Mouse (Mus musculus): Measurements from ENCODE around the gene Cideb. TPM values are rescaled to one million over a fixed set of nuclear protein-coding genes. Genes with fewer than 3 reads are reported as not detected.

Gene Cideb
- polyA plus RNA-seq, 1 experiment from 2014 or later: 0.24 TPM

DNA sequence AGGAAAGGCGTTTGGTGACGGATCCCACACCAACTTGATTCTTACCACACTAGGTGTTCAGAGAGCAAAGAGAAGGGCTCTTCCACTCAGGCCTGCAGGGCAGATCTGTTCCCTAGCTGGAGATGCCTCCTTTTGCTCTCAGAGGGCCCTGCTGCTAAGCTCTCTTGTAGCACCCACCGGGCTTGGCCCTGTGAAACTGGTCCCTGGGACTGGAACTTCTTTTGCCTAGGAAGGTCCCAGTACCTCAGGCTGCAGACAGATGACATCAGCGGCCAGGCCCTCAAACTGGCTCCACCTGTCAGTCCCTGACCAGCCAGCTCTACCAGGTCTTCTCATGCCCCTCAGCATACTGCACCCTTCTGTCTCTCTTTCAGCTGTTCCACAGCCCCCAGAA lies 44.5 kb downstream of the Cideb start, which contains the start of gene Tgm1:
Gene Tgm1, minus strand, starts transcription at position 198 of the 394 bp plus-strand sequence.
- no peaks in the 10 kb centered on the region for H3K9me3 ChIP-seq (replicated peaks)
- WGBS: 16% methylated on average over 4 of the region's 4 CpGs
- H3K27me3 ChIP-seq (ENCODE audit: low read depth, poor library complexity, severe bottlenecking): peaks cover 36% of the 10 kb centered on the region
- peaks cover 20% of the 10 kb centered on the region for H3K4me1 ChIP-seq
- peak within 1 kb of the TSS; percentile 37 for H3K4me3 ChIP-seq
- no peak for DNase-seq (ENCODE audit: low spot score)
- peaks cover 24% of the 10 kb centered on the region for H3K36me3 ChIP-seq
- H3K27ac ChIP-seq: no peak within 1 kb of the TSS

DNA sequence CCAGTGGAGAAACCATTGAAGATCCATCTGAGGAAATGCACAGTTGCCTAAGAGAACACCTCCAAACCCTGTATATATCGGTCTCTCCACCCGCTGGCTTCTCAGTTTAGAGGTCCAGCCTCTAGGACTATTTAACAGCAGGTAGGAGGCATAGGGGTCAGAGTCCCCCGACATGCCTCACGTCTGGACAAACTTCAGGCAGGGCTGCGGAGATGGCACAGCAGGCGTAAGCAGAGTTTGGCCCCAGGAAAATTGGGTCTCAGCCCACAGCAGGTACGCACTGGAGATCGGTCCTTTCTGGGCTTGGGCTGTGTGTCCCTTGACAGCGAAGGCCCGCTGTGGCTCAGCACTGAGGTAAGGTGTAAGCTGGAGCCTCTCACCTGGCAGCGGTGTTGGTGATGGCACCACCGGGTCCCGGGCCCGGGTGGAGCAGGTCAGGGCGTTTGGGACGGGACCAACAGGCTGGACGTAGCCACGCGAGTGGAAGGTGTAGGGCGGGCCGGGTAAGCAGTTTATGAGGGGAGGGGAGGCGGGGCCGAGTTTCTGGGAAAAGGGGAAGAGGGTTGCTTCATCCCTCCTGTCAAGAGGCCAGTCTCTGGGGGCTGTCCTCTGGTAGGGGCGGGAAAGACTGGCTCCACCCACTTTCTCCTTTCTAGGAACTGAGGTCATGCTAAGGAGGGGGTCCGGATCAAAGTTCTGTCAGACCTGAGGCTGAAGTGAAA lies 45.1 kb downstream of the Cideb start:
- peaks cover 20% of the 10 kb centered on the region for H3K4me1 ChIP-seq
- no peaks in the 10 kb centered on the region for H3K9me3 ChIP-seq (replicated peaks)
- peak overlapping the region; percentile 37 for H3K4me3 ChIP-seq
- peaks cover 19% of the 10 kb centered on the region for H3K36me3 ChIP-seq
- H3K27ac ChIP-seq: no peak overlapping the region
- peaks cover 36% of the 10 kb centered on the region for H3K27me3 ChIP-seq (ENCODE audit: low read depth, poor library complexity, severe bottlenecking)
- WGBS: 15% methylated on average over 25 of the region's 25 CpGs
- DNase-seq (ENCODE audit: low spot score): peak; percentile 36

DNA sequence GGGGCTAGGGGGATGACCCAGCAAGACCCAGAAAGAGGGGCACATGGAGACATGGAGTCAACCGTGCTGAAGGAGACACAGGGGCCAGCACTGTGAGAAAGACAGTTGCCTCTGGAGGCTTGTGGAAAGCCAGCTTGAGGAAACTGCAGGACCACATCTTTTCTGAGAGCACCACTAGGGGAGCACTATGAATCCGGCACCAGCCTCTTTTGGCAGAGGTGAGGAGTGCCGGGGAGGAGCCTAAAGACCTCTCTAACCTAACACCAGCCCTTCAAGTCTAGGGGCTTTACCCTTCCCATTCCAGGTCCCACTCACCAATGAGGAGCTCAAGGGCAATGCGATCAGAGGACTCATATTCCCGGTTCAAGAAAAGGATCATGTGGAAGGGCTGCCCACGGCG lies 46.5 kb downstream of the Cideb start:
- 79% methylated on average over 7 of the region's 7 CpGs for WGBS
- peaks cover 15% of the 10 kb centered on the region for H3K4me1 ChIP-seq
- H3K36me3 ChIP-seq: peaks cover 7% of the 10 kb centered on the region
- peaks cover 36% of the 10 kb centered on the region for H3K27me3 ChIP-seq (ENCODE audit: low read depth, poor library complexity, severe bottlenecking)
- H3K27ac ChIP-seq: no peak overlapping the region
- DNase-seq (ENCODE audit: low spot score): no peak
- H3K9me3 ChIP-seq (replicated peaks): no peaks in the 10 kb centered on the region
- no peak overlapping the region for H3K4me3 ChIP-seq

DNA sequence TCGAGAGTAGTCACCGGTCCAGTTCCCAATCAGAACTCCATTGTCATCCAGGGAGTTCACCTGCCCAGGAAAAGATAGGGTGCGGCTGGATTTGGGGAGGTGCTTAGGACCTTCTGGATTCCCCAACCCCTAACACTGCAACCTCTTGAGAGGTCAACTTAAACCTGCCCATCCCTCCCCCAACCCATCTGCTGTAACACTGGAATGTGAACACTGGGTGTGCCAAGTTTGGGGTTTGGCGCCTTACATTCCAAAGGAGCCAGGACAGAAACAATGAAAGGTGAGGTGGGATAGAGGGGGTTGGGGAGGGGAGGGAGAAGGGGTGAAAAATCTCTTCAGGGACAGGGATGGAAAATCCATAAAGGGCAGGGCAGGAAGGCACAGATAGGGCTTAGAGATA lies 48.7 kb downstream of the Cideb start:
- no peak overlapping the region for H3K4me3 ChIP-seq
- DNase-seq (ENCODE audit: low spot score): no peak
- 89% methylated on average over 4 of the region's 4 CpGs for WGBS
- H3K27ac ChIP-seq: no peak overlapping the region
- no peaks in the 10 kb centered on the region for H3K9me3 ChIP-seq (replicated peaks)
- peaks cover 36% of the 10 kb centered on the region for H3K27me3 ChIP-seq (ENCODE audit: low read depth, poor library complexity, severe bottlenecking)
- H3K4me1 ChIP-seq: peaks cover 15% of the 10 kb centered on the region
- H3K36me3 ChIP-seq: no peaks in the 10 kb centered on the region

DNA sequence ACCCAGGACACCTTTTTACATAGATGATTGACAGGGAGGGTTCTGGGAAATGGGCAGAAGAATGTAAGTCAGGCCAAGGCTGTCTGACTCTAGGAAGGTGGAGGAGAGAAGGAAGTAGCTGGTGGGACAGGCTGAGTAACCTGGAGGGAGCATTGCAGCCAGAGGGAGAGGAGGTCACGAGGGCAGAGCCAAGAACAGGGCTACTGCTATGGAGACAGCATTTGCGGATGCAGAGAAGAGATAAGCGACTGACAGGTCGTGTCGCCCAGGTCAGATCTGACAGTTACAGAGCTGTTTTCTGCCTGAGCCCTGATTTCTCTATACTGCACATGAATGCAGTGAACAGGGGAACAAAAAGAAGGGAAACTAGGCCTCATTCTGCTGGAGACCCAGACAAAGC lies 50.9 kb downstream of the Cideb start:
- no peak overlapping the region for H3K4me3 ChIP-seq
- no peaks in the 10 kb centered on the region for H3K9me3 ChIP-seq (replicated peaks)
- H3K27me3 ChIP-seq (ENCODE audit: low read depth, poor library complexity, severe bottlenecking): peaks cover 17% of the 10 kb centered on the region
- H3K36me3 ChIP-seq: no peaks in the 10 kb centered on the region
- no peak for DNase-seq (ENCODE audit: low spot score)
- 81% methylated on average over 5 of the region's 5 CpGs for WGBS
- no peak overlapping the region for H3K27ac ChIP-seq
- H3K4me1 ChIP-seq: peaks cover 7% of the 10 kb centered on the region

DNA sequence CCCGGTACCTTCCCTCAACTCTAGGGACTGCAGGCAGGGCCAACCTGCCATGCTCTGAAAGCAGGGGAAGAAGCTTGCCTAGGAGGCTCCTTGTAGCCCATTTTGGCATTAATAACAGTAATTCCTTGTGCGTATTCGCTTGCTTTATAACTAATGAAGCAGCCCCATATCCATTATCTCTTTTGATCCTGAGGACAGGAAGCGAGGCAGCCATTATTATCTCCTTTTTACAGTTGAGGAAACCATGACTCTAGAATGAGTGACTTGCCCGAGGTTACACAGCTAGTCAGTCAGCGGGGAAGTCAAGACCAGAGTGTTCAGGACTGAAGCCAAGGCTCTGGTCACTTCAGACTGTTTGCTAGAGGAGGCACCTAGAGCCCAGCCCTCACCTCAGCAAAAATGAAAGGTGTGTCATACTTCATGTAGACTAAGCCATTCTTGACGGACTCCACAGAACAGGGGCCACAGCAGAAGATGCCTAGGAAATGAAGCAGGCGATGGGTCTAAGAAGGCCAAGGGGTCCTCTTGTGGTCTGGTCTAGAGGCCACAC lies 52.1 kb downstream of the Cideb start:
- H3K36me3 ChIP-seq: no peaks in the 10 kb centered on the region
- no peak overlapping the region for H3K4me3 ChIP-seq
- no peak for DNase-seq (ENCODE audit: low spot score)
- H3K4me1 ChIP-seq: peaks cover 7% of the 10 kb centered on the region
- WGBS: 88% methylated on average over 8 of the region's 8 CpGs
- H3K27ac ChIP-seq: no peak overlapping the region
- no peaks in the 10 kb centered on the region for H3K9me3 ChIP-seq (replicated peaks)
- H3K27me3 ChIP-seq (ENCODE audit: low read depth, poor library complexity, severe bottlenecking): peaks cover 5% of the 10 kb centered on the region

Other genes starting within 250 kb of the Cideb start
- 0.05 TPM in 1 of 2 replicates, not detected in the other for gene Cpne6, start 248.0 kb downstream of the Cideb start, polyA plus RNA-seq (2016; fragmentation: Nextera tagmentation; extraction: Ambion mirVana)
- gene Nrl, start 233.5 kb downstream of the Cideb start, polyA plus RNA-seq (2016; fragmentation: Nextera tagmentation; extraction: Ambion mirVana): not detected in 2 replicates
- gene Pck2, start 218.2 kb downstream of the Cideb start, polyA plus RNA-seq (2016; fragmentation: Nextera tagmentation; extraction: Ambion mirVana): 22.1 and 26.9 TPM in 2 replicates
- 62.3 and 69.1 TPM in 2 replicates for gene Dcaf11, start 198.5 kb downstream of the Cideb start, polyA plus RNA-seq (2016; fragmentation: Nextera tagmentation; extraction: Ambion mirVana)
- 0.59 and 0.87 TPM in 2 replicates for gene A730061H03Rik, start 198.1 kb downstream of the Cideb start, polyA plus RNA-seq (2016; fragmentation: Nextera tagmentation; extraction: Ambion mirVana)
- 1.3 and 3.9 TPM in 2 replicates for gene Fitm1, start 182.8 kb downstream of the Cideb start, polyA plus RNA-seq (2016; fragmentation: Nextera tagmentation; extraction: Ambion mirVana)
- gene Psme1, start 180.3 kb downstream of the Cideb start, polyA plus RNA-seq (2016; fragmentation: Nextera tagmentation; extraction: Ambion mirVana): 109 and 115 TPM in 2 replicates
- gene Emc9, start 173.2 kb downstream of the Cideb start, polyA plus RNA-seq (2016; fragmentation: Nextera tagmentation; extraction: Ambion mirVana): 5.2 and 5.4 TPM in 2 replicates
- gene Psme2, start 167.3 kb downstream of the Cideb start, polyA plus RNA-seq (2016; fragmentation: Nextera tagmentation; extraction: Ambion mirVana): 157 and 192 TPM in 2 replicates
- gene Rnf31, start 166.8 kb downstream of the Cideb start, polyA plus RNA-seq (2016; fragmentation: Nextera tagmentation; extraction: Ambion mirVana): 19.7 and 22.6 TPM in 2 replicates
- gene Irf9, start 154.9 kb downstream of the Cideb start, polyA plus RNA-seq (2016; fragmentation: Nextera tagmentation; extraction: Ambion mirVana): 4.9 and 7.0 TPM in 2 replicates
- gene Rec8, start 140.4 kb downstream of the Cideb start, polyA plus RNA-seq (2016; fragmentation: Nextera tagmentation; extraction: Ambion mirVana): 6.1 and 12.1 TPM in 2 replicates
- gene Ipo4, start 122.5 kb downstream of the Cideb start, polyA plus RNA-seq (2016; fragmentation: Nextera tagmentation; extraction: Ambion mirVana): 134 and 152 TPM in 2 replicates
- gene Gm49378, start 120.6 kb downstream of the Cideb start, polyA plus RNA-seq (2016; fragmentation: Nextera tagmentation; extraction: Ambion mirVana): 1.1 and 2.2 TPM in 2 replicates
- gene Tm9sf1, start 114.7 kb downstream of the Cideb start, polyA plus RNA-seq (2016; fragmentation: Nextera tagmentation; extraction: Ambion mirVana): 80.6 and 92.0 TPM in 2 replicates
- 0.60 and 0.61 TPM in 2 replicates for gene Tssk4, start 108.3 kb downstream of the Cideb start, polyA plus RNA-seq (2016; fragmentation: Nextera tagmentation; extraction: Ambion mirVana)
- 58.8 and 67.0 TPM in 2 replicates for gene Mdp1, start 98.0 kb downstream of the Cideb start, polyA plus RNA-seq (2016; fragmentation: Nextera tagmentation; extraction: Ambion mirVana)
- 55.8 and 60.8 TPM in 2 replicates for gene Gmpr2, start 86.5 kb downstream of the Cideb start, polyA plus RNA-seq (2016; fragmentation: Nextera tagmentation; extraction: Ambion mirVana)
- 649 and 655 TPM in 2 replicates for gene Nedd8, start 86.3 kb downstream of the Cideb start, polyA plus RNA-seq (2016; fragmentation: Nextera tagmentation; extraction: Ambion mirVana)
- gene Tinf2, start 76.6 kb downstream of the Cideb start, polyA plus RNA-seq (2016; fragmentation: Nextera tagmentation; extraction: Ambion mirVana): 66.2 and 77.9 TPM in 2 replicates
- gene Tgm1, start 44.5 kb downstream of the Cideb start, polyA plus RNA-seq (2016; fragmentation: Nextera tagmentation; extraction: Ambion mirVana): 1.5 and 1.9 TPM in 2 replicates
- gene Rabggta, start 36.2 kb downstream of the Cideb start, polyA plus RNA-seq (2016; fragmentation: Nextera tagmentation; extraction: Ambion mirVana): 27.3 and 29.7 TPM in 2 replicates
- 65.2 and 67.4 TPM in 2 replicates for gene Dhrs1, start 12.8 kb downstream of the Cideb start, polyA plus RNA-seq (2016; fragmentation: Nextera tagmentation; extraction: Ambion mirVana)
- gene Nop9, start 12.8 kb downstream of the Cideb start, polyA plus RNA-seq (2016; fragmentation: Nextera tagmentation; extraction: Ambion mirVana): 68.7 and 71.4 TPM in 2 replicates
- 0.23 and 0.30 TPM in 2 replicates for gene Ltb4r2, start 3.0 kb upstream of the Cideb start, polyA plus RNA-seq (2016; fragmentation: Nextera tagmentation; extraction: Ambion mirVana)
- gene Ltb4r1, start 7.5 kb upstream of the Cideb start, polyA plus RNA-seq (2016; fragmentation: Nextera tagmentation; extraction: Ambion mirVana): 0.14 and 0.26 TPM in 2 replicates
- gene Adcy4, start 25.6 kb upstream of the Cideb start, polyA plus RNA-seq (2016; fragmentation: Nextera tagmentation; extraction: Ambion mirVana): 7.7 and 13.3 TPM in 2 replicates
- 25.3 and 29.3 TPM in 2 replicates for gene Ripk3, start 30.4 kb upstream of the Cideb start, polyA plus RNA-seq (2016; fragmentation: Nextera tagmentation; extraction: Ambion mirVana)
- 106 and 157 TPM in 2 replicates for gene Nfatc4, start 64.7 kb upstream of the Cideb start, polyA plus RNA-seq (2016; fragmentation: Nextera tagmentation; extraction: Ambion mirVana)
- 31.1 and 44.4 TPM in 2 replicates for gene Nynrin, start 95.6 kb upstream of the Cideb start, polyA plus RNA-seq (2016; fragmentation: Nextera tagmentation; extraction: Ambion mirVana)
- 0.15 and 0.31 TPM in 2 replicates for gene Cbln3, start 125.9 kb upstream of the Cideb start, polyA plus RNA-seq (2016; fragmentation: Nextera tagmentation; extraction: Ambion mirVana)
- 35.0 and 38.8 TPM in 2 replicates for gene Khnyn, start 126.5 kb upstream of the Cideb start, polyA plus RNA-seq (2016; fragmentation: Nextera tagmentation; extraction: Ambion mirVana)
- 55.0 and 70.3 TPM in 2 replicates for gene Sdr39u1, start 141.8 kb upstream of the Cideb start, polyA plus RNA-seq (2016; fragmentation: Nextera tagmentation; extraction: Ambion mirVana)
- not detected in 2 replicates for gene Cma1, start 186.2 kb upstream of the Cideb start, polyA plus RNA-seq (2016; fragmentation: Nextera tagmentation; extraction: Ambion mirVana)
- gene Cma2, start 192.5 kb upstream of the Cideb start, polyA plus RNA-seq (2016; fragmentation: Nextera tagmentation; extraction: Ambion mirVana): not detected in 2 replicates

Measured in limb, embryonic 10.5 days (tissue).